9 mouse cellular contexts compared by ENCODE assay signal in genomic region chr9:14697903-14698302, GRCm38 (mm10). TPM values are rescaled to one million over a fixed set of nuclear protein-coding genes. Genes with fewer than 3 reads are reported as not detected.
DNase-seq lines count a peak whose midpoint lies in the region; ATAC-seq and TF ChIP-seq lines count a peak whose summit lies in the region.
"Had no signal": no experiment of that assay in that cellular context is flagged by ENCODE, and none has a peak within 500 bp of the region (broad histone marks: within the 10 kb centered on the region; RNA-seq: fewer than 3 reads in every experiment).

No protein-coding gene starts in this region.

- H3K27me3 ChIP-seq in heart, embryonic 11.5 days (ENCODE audit: control insufficient read depth, insufficient read depth, low read length): no peaks in the 10 kb centered on the region
- H3K27me3 ChIP-seq in CH12.LX (replicated peaks): no peaks in the 10 kb centered on the region
- no peaks in the 10 kb centered on the region for H3K27me3 ChIP-seq in cerebellum, adult 2 months (ENCODE audit: control insufficient read depth, insufficient read depth, low read length)

- dilution Hi-C loops in CH12.LX (cut with MboI; ENCODE audit: extremely low pct_ligation_motif_present, extremely low pct_unique_long_range_greater_than_20kb, low sequenced_read_pairs): no loop called here

- no peaks in the 10 kb centered on the region for H3K9me3 ChIP-seq in heart, embryonic 11.5 days (replicated peaks; ENCODE audit: control insufficient read depth, low read length)
- H3K9me3 ChIP-seq in CH12.LX (replicated peaks; ENCODE audit: low read length): no peaks in the 10 kb centered on the region

- no peaks in the 10 kb centered on the region for H3K4me1 ChIP-seq in heart, embryonic 11.5 days (ENCODE audit: control insufficient read depth, insufficient read depth, low read length)
- no peaks in the 10 kb centered on the region for H3K4me1 ChIP-seq in CH12.LX (ENCODE audit: control insufficient read depth in 1 of 2, insufficient read depth in 2 of 2)
- H3K4me1 ChIP-seq in cerebellum, adult 2 months (ENCODE audit: control insufficient read depth, insufficient read depth, low read length): no peaks in the 10 kb centered on the region

- no peak overlapping the region for H3K9ac ChIP-seq in heart, embryonic 11.5 days (ENCODE audit: low read depth, low read length)
- no peak overlapping the region for H3K9ac ChIP-seq in CH12.LX (ENCODE audit: insufficient read depth, low read depth)

- no peak overlapping the region for H3K27ac ChIP-seq in heart, embryonic 11.5 days (ENCODE audit: low read depth, low read length)
- H3K27ac ChIP-seq in CH12.LX (ENCODE audit: insufficient read depth, low read depth): no peak overlapping the region
- no peak overlapping the region for H3K27ac ChIP-seq in cerebellum, adult 2 months (ENCODE audit: insufficient read depth, low read length)

- no peak for TF ChIP-seq EP300 in CH12.LX (IDR thresholded peaks at IDR 0.05; ENCODE audit: low read length)

- ATAC-seq in heart, embryonic 11.5 days (replicated peaks; ENCODE audit: insufficient number of reproducible peaks, low FRiP score, low TSS enrichment): no peak
- ATAC-seq in common myeloid progenitor, adult 5-6 weeks (replicated peaks; ENCODE audit: low read depth, poor library complexity, severe bottlenecking): peak; percentile 90
- ATAC-seq in monocyte, adult 5-6 weeks (replicated peaks; ENCODE audit: insufficient number of reproducible peaks, low FRiP score, low TSS enrichment, poor library complexity, severe bottlenecking): peak; percentile 90

- no peaks in the 10 kb centered on the region for H3K36me3 ChIP-seq in heart, embryonic 11.5 days (ENCODE audit: control insufficient read depth, insufficient read depth, low read length)
- H3K36me3 ChIP-seq in CH12.LX (replicated peaks in 1 of 2; ENCODE audit: control insufficient read depth in 1 of 2, insufficient read depth in 1 of 2, low read length in 1 of 2): no peaks in the 10 kb centered on the region

- TF ChIP-seq POLR2A in CH12.LX (IDR thresholded peaks at IDR 0.05; ENCODE audit: low read depth, low read length): no peak
- no peak for TF ChIP-seq POLR2A in cerebellum, adult 2 months (IDR thresholded peaks at IDR 0.05; ENCODE audit: borderline replicate concordance, insufficient read depth, low read length)

- in situ Hi-C loops in CH12.LX (cut with MboI; ENCODE audit: low pct_ligation_motif_present, low pct_unique_long_range_greater_than_20kb, low sequenced_read_pairs): loop anchor here (25.0 kb wide), 1 partner anchor 811 kb away; no protein-coding TSS in a partner anchor

- WGBS in heart, embryonic 11.5 days (ENCODE audit: insufficient replicate concordance): 61% methylated on average over 4 of the region's 4 CpGs
- WGBS in cerebellum, adult 2 months: 59% methylated on average over 4 of the region's 4 CpGs

- no peak overlapping the region for H3K4me3 ChIP-seq in heart, embryonic 11.5 days (ENCODE audit: low read depth, low read length)
- H3K4me3 ChIP-seq in CH12.LX (replicated peaks in 1 of 3; ENCODE audit: low read depth in 2 of 3, low read length in 2 of 3, poor library complexity in 1 of 3): no peak overlapping the region
- H3K4me3 ChIP-seq in cerebellum, adult 2 months (replicated peaks; ENCODE audit: insufficient read depth, low read depth, low read length): no peak overlapping the region

- TF ChIP-seq CTCF in CH12.LX (conservative IDR thresholded peaks at IDR 0.05 in 1 of 2, IDR thresholded peaks at IDR 0.05 in 1 of 2; ENCODE audit: low read depth in 2 of 2, low read length in 2 of 2): peak; percentile 43 to 60; a peak in 3 of 4 replicates
- TF ChIP-seq CTCF in cerebellum, adult 2 months (IDR thresholded peaks at IDR 0.05; ENCODE audit: borderline replicate concordance, insufficient read depth, low read depth, low read length): no peak

- H3K79me2 ChIP-seq in CH12.LX (replicated peaks; ENCODE audit: control insufficient read depth, extremely low read depth, insufficient read depth, poor library complexity, severe bottlenecking): no peaks in the 10 kb centered on the region

- peak; percentile 30 for DNase-seq in heart, postnatal 4 days
- DNase-seq in CH12.LX (ENCODE audit: extremely low read depth): peak; percentile 62
- no peak for DNase-seq in cerebellum, postnatal 36 days
- DNase-seq in cerebellum, adult 2 months: no peak
- DNase-seq in urinary bladder, postnatal 25 days (ENCODE audit: low spot score): no peak

- no peak overlapping the region for H3K4me2 ChIP-seq in heart, embryonic 11.5 days
- H3K4me2 ChIP-seq in CH12.LX (ENCODE audit: insufficient read depth, low read depth, poor library complexity, severe bottlenecking): no peak overlapping the region

- peak; percentile 50 for TF ChIP-seq RAD21 in CH12.LX (IDR thresholded peaks at IDR 0.05; ENCODE audit: low read depth, low read length)

TF ChIP-seq in CH12.LX, 34 proteins besides CTCF, POLR2A, EP300 and RAD21:
- TF ChIP-seq MAZ (IDR thresholded peaks at IDR 0.05; ENCODE audit: low read depth, low read length) (no peak), SMC3 (IDR thresholded peaks at IDR 0.05; ENCODE audit: low read depth, low read length) (0 out of 2 replicates have a peak, but pooled peaks have one; percentile 16), UBTF (IDR thresholded peaks at IDR 0.05; ENCODE audit: low read depth, low read length) (no peak), NELFE (IDR thresholded peaks at IDR 0.05; ENCODE audit: low read depth, low read length) (no peak), MAX (IDR thresholded peaks at IDR 0.05; ENCODE audit: low read length) (no peak), ETS1 (conservative IDR thresholded peaks at IDR 0.05; ENCODE audit: low read depth, low read length) (no peak)
TF ChIP-seq in CH12.LX: peak in this region for 1.

RNA-seq across cellular contexts. Expression of gene Piwil4, which starts 42.6 kb away (rescaled TPM):
- not detected for total RNA-seq in heart, postnatal 4 days (2021)
- not detected in 2 replicates for polyA plus RNA-seq in heart, embryonic 11.5 days (2014; fragmentation: Nextera tagmentation; extraction: Ambion mirVana)
- 0.04 TPM in 1 of 2 replicates, not detected in the other for total RNA-seq in CH12.LX (2012; rRNA removed)
- total RNA-seq in CH12.LX (2014; rRNA removed): not detected in 2 replicates
- 0.11 TPM in 1 of 2 replicates, not detected in the other for polyA plus RNA-seq in CH12.LX (2012; ENCODE audit: insufficient read length, low read depth)
- total RNA-seq in common myeloid progenitor, adult 5-6 weeks (2017): not detected in 2 replicates
- not detected in 3 replicates for total RNA-seq in monocyte, adult 5-6 weeks (2017)
- polyA plus RNA-seq in cerebellum, adult 2 months (2012; rRNA removed): 0.08 and 0.11 TPM in 2 replicates
- total RNA-seq: left cerebral cortex, postnatal 36 days had no signal

RNA-seq across cellular contexts. Expression of gene Amotl1, which starts 53.0 kb away (rescaled TPM):
- total RNA-seq in heart, postnatal 4 days (2021): 10 to 100 TPM; 60.5 TPM
- 21.3 and 23.8 TPM in 2 replicates for polyA plus RNA-seq in heart, embryonic 11.5 days (2014; fragmentation: Nextera tagmentation; extraction: Ambion mirVana)
- total RNA-seq in CH12.LX (2012; rRNA removed) (0.80 and 0.93 TPM in 2 replicates), CH12.LX (2014; rRNA removed) (1.2 and 1.5 TPM in 2 replicates)
- polyA plus RNA-seq in CH12.LX (2012; ENCODE audit: insufficient read length, low read depth): 2.7 and 3.3 TPM in 2 replicates
- 0.05 TPM in 1 of 2 replicates, not detected in the other for total RNA-seq in common myeloid progenitor, adult 5-6 weeks (2017)
- total RNA-seq in monocyte, adult 5-6 weeks (2017): not detected in 3 replicates
- polyA plus RNA-seq in cerebellum, adult 2 months (2012; rRNA removed): 10.1 and 10.3 TPM in 2 replicates

RNA-seq across cellular contexts. Expression of gene Fut4, which starts 54.3 kb away (rescaled TPM):
- under 1 TPM; 0.91 to 0.95 TPM for total RNA-seq in heart, postnatal 4 days (2021)
- 1.4 TPM in 2 replicates for polyA plus RNA-seq in heart, embryonic 11.5 days (2014; fragmentation: Nextera tagmentation; extraction: Ambion mirVana)
- total RNA-seq in CH12.LX (2012; rRNA removed) (not detected in 2 replicates), CH12.LX (2014; rRNA removed) (not detected in 2 replicates)
- not detected in 2 replicates for polyA plus RNA-seq in CH12.LX (2012; ENCODE audit: insufficient read length, low read depth)
- 6.2 and 6.4 TPM in 2 replicates for total RNA-seq in common myeloid progenitor, adult 5-6 weeks (2017)
- 12.1 to 18.8 TPM (median 17.1 TPM) in 3 replicates for total RNA-seq in monocyte, adult 5-6 weeks (2017)
- 0.22 and 0.26 TPM in 2 replicates for polyA plus RNA-seq in cerebellum, adult 2 months (2012; rRNA removed)

Comparison
In these comparisons a context has a peak if more than half of its experiments do, and no peak if none do; other contexts are left out.
1. DNase-seq: peak in heart, postnatal 4 days (single experiment) and CH12.LX (single experiment); none in cerebellum, postnatal 36 days (0 of 2), cerebellum, adult 2 months (0 of 2) and urinary bladder, postnatal 25 days (single experiment).
2. RNA of gene Amotl1, which starts 53.0 kb away (total RNA-seq): 60.5 TPM in heart, postnatal 4 days; 0.80 to 1.5 TPM in CH12.LX, 0.05 TPM in common myeloid progenitor, adult 5-6 weeks and not detected in monocyte, adult 5-6 weeks; every median in the first group is over 10 times any median in the second.